Mouse (Mus musculus) ES-Bruce4 (cell line): ENCODE data around the gene A030005K14Rik. TPM values are rescaled to one million over a fixed set of nuclear protein-coding genes. Genes with fewer than 3 reads are reported as not detected.

Experiments
- H3K27ac ChIP-seq: 2 replicates; pipeline ENCODE4 v1.5.1; 2012; ENCODE audit warnings: low read length, inconsistent platforms; ENCODE audit not compliant: insufficient read depth
- H3K27me3 ChIP-seq: 2 replicates; pipeline ENCODE4 v1.6.1; 2012; ENCODE audit warnings: mild to moderate bottlenecking, low read length, inconsistent platforms; ENCODE audit not compliant: control insufficient read depth, poor library complexity, insufficient read depth, severe bottlenecking
- H3K36me3 ChIP-seq: 2 replicates; pipeline ENCODE4 v1.6.1; 2012; ENCODE audit warnings: inconsistent platforms, mild to moderate bottlenecking, low read length, moderate library complexity; ENCODE audit not compliant: control insufficient read depth, poor library complexity, insufficient read depth, severe bottlenecking
- H3K4me1 ChIP-seq: one replicate; pipeline ENCODE4 v1.8.1; 2011; ENCODE audit warnings: low read length; ENCODE audit not compliant: control insufficient read depth, insufficient read depth
- H3K4me3 ChIP-seq: 2 replicates; pipeline ENCODE4 v1.5.1; 2011; ENCODE audit warnings: low read depth, mild to moderate bottlenecking, low read length
- H3K9ac ChIP-seq: 2 replicates; pipeline ENCODE4 v1.6.1; 2012; ENCODE audit warnings: low read depth, mild to moderate bottlenecking, inconsistent platforms; ENCODE audit not compliant: poor library complexity, severe bottlenecking
- H3K9me3 ChIP-seq: replicated peaks from 2 replicates; pipeline ENCODE4 v1.6.1; 2012; ENCODE audit warnings: mild to moderate bottlenecking, low read length, inconsistent platforms; ENCODE audit not compliant: control insufficient read depth, poor library complexity, insufficient read depth, severe bottlenecking
- CTCF ChIP-seq: IDR thresholded peaks from one replicate; pipeline ENCODE4 v1.8.1; 2011; ENCODE audit warnings: low read depth, low read length
- EP300 ChIP-seq: IDR thresholded peaks from 2 replicates; pipeline ENCODE4 v1.6.1; 2011; ENCODE audit warnings: low read depth, low read length; ENCODE audit not compliant: insufficient read depth
- POLR2A ChIP-seq: IDR thresholded peaks from one replicate; pipeline ENCODE4 v1.8.1; 2011; ENCODE audit warnings: low read length; ENCODE audit not compliant: insufficient read depth
- polyA plus RNA-seq: library from polyadenylated mRNA; stranded (reverse); fragments of >200 nt; gene quantifications from 2 replicates; pipeline ENCODE4 v1.2.4, GENCODE M21; 2011; ENCODE audit warnings: low read depth; ENCODE audit not compliant: missing spikeins, insufficient read depth, insufficient read length

The A030005K14Rik gene
- polyA plus RNA-seq, 1 experiment, result not detected

- no peak overlapping the region for H3K4me3 ChIP-seq
- TF ChIP-seq EP300 (no peak), CTCF (no peak), POLR2A (no peak)
Measured at GRCm38 (mm10) chr1:83031950-83032349, 27.2 kb downstream of the A030005K14Rik start.

GRCm38 (mm10) chr1:83016556-83016955 lies 42.6 kb downstream of the A030005K14Rik start:
- Histone ChIP-seq H3K27ac (no peak overlapping the region), H3K27me3 (no peaks in the 10 kb centered on the region), H3K9me3 (no peaks in the 10 kb centered on the region), H3K4me3 (no peak overlapping the region), H3K4me1 (no peaks in the 10 kb centered on the region), H3K9ac (no peak overlapping the region), H3K36me3 (no peaks in the 10 kb centered on the region)
- TF ChIP-seq CTCF (no peak), EP300 (no peak), POLR2A (no peak)

More at GRCm38 (mm10) chr1:83031950-83032349, 27.2 kb downstream of the A030005K14Rik start:
- H3K27me3 ChIP-seq, result no peaks in the 10 kb centered on the region
- H3K9me3 ChIP-seq, result no peaks in the 10 kb centered on the region
- H3K27ac ChIP-seq, result no peak overlapping the region
- no peak overlapping the region for H3K9ac ChIP-seq
- no peaks in the 10 kb centered on the region for H3K36me3 ChIP-seq
- no peaks in the 10 kb centered on the region for H3K4me1 ChIP-seq

- no peak for TF ChIP-seq CTCF
- no peak for TF ChIP-seq EP300
- TF ChIP-seq POLR2A, result no peak
- H3K36me3 ChIP-seq, result no peaks in the 10 kb centered on the region
Measured at GRCm38 (mm10) chr1:83015329-83015879, 43.8 kb downstream of the A030005K14Rik start.

GRCm38 (mm10) chr1:83014477-83014876 lies 44.7 kb downstream of the A030005K14Rik start:
- H3K9me3 ChIP-seq, result no peaks in the 10 kb centered on the region
- no peaks in the 10 kb centered on the region for H3K4me1 ChIP-seq
- H3K9ac ChIP-seq, result no peak overlapping the region
- H3K4me3 ChIP-seq, result no peak overlapping the region
- no peaks in the 10 kb centered on the region for H3K36me3 ChIP-seq
- no peaks in the 10 kb centered on the region for H3K27me3 ChIP-seq
- H3K27ac ChIP-seq, result no peak overlapping the region
- TF ChIP-seq CTCF, result no peak
- TF ChIP-seq POLR2A, result no peak
- no peak for TF ChIP-seq EP300

More at GRCm38 (mm10) chr1:83015329-83015879, 43.8 kb downstream of the A030005K14Rik start:
- H3K27me3 ChIP-seq, result no peaks in the 10 kb centered on the region
- H3K4me3 ChIP-seq, result no peak overlapping the region
- no peak overlapping the region for H3K9ac ChIP-seq
- no peaks in the 10 kb centered on the region for H3K4me1 ChIP-seq
- no peaks in the 10 kb centered on the region for H3K9me3 ChIP-seq
- H3K27ac ChIP-seq, result no peak overlapping the region

Other genes starting within 250 kb of the A030005K14Rik start
- 124 and 133 TPM in 2 replicates for gene Agfg1, start 219.9 kb downstream of the A030005K14Rik start, polyA plus RNA-seq
- gene A030005L19Rik, start 146.1 kb downstream of the A030005K14Rik start, polyA plus RNA-seq, result 1.1 TPM in 1 of 2 replicates, not detected in the other
- not detected in 2 replicates for gene A030014E15Rik, start 134.5 kb downstream of the A030005K14Rik start, polyA plus RNA-seq
- not detected in 2 replicates for gene Gm6217, start 128.0 kb downstream of the A030005K14Rik start, polyA plus RNA-seq
- not detected in 2 replicates for gene A030003K21Rik, start 116.0 kb downstream of the A030005K14Rik start, polyA plus RNA-seq
- not detected in 2 replicates for gene Gm7544, start 103.4 kb downstream of the A030005K14Rik start, polyA plus RNA-seq
- not detected in 2 replicates for gene Gm47955, start 99.1 kb downstream of the A030005K14Rik start, polyA plus RNA-seq
- not detected in 2 replicates for gene Gm47959, start 58.8 kb downstream of the A030005K14Rik start, polyA plus RNA-seq
- 3.0 and 4.2 TPM in 2 replicates for gene Slc19a3, start 20.9 kb downstream of the A030005K14Rik start, polyA plus RNA-seq
- not detected in 2 replicates for gene Krtap28-10, start 16.9 kb downstream of the A030005K14Rik start, polyA plus RNA-seq
- not detected in 2 replicates for gene Gm47969, start 14.4 kb downstream of the A030005K14Rik start, polyA plus RNA-seq
- gene Krtap28-13, start 1.6 kb upstream of the A030005K14Rik start, polyA plus RNA-seq, result not detected in 2 replicates
- 0.78 TPM in 1 of 2 replicates, not detected in the other for gene Ccl20, start 57.4 kb upstream of the A030005K14Rik start, polyA plus RNA-seq
- gene Daw1, start 100.4 kb upstream of the A030005K14Rik start, polyA plus RNA-seq, result not detected in 2 replicates